Mouse (Mus musculus): ENCODE data around the gene Kif18a.
A peak's percentile ranks its signal among the peaks of the same experiment; 100 is the strongest.

Gene Kif18a

GRCm38 (mm10) chr2:109280600-109281340 is at the start of gene Kif18a, which contains the start of gene Mettl15:
Gene Kif18a, plus strand, starts transcription at chr2:109280738.
Gene Mettl15, minus strand, starts transcription at chr2:109280748.
- peak; percentile 88 to 96 for DNase-seq (ENCODE audit: low spot score in 2 of 2)

GRCm38 (mm10) chr2:109233876-109234275 is 46.7 kb upstream of the Kif18a start:
- DNase-seq (ENCODE audit: low spot score in 2 of 2) = no peak

DNA sequence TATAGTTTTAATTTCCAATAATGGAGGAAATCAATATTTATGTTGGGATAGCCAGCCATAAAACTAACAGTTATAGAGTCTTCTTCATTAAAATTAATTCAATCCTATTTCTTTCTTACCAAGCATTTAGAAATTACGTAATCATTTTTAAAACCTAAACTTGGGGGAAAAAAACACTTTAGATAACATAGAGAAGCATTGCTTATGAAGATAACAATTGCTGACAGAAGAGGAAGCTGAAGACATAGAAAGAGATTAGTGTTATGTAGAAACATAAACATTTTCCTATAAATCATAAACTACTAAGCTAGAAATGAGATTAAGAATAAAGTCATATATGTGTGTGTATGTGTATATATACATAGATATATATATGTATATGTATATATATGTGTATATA is 44.8 kb upstream of the Kif18a start:
- DNase-seq (ENCODE audit: low spot score in 2 of 2) = no peak

DNA sequence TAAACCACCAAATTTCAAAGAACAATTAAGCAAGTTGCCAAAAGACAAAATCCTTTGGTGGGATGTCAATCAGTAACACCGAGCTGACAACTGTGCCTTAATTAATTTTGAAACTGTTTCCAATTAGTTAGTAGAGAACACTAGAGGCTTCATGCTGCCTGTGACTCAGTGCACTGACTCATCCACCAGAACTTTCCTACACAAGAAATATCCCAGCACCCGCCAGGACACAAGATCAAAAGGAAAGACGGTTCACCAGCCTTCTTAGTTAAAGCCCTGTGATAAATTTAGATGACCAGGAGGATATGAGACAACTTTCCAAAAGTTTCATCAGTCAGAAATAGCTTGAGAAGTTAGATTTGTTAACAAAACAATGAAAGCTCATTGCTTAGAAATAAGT is 38.6 kb upstream of the Kif18a start:
- peak in 1 of 2 experiments; percentile 5 for DNase-seq (ENCODE audit: low spot score in 2 of 2)

- DNase-seq (ENCODE audit: low spot score in 2 of 2) = no peak
Observed at GRCm38 (mm10) chr2:109262779-109263178, 17.8 kb upstream of the Kif18a start.

DNA sequence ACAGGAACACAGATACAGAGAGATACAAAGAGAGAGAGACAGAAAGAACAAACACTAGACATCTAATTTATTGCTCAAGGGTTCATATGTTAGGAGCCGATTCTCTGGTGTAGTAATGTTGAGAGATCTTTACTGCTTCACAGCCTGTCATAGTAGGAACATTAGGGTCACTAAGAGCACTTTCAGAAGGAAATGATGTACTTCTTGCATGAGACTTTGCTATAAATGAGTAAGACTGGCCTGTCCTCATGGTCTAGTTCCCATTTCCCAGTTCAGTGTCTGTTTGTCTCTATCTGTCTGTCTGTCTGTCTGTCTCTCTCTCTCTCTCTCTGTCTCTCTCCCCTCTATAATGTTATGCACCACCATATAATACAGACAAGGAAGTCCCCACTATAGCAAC is 7.4 kb upstream of the Kif18a start:
- no peak for DNase-seq (ENCODE audit: low spot score in 2 of 2)

- no peak for DNase-seq (ENCODE audit: low spot score in 2 of 2)
Observed at GRCm38 (mm10) chr2:109277593-109277992, 2.9 kb upstream of the Kif18a start.

DNA sequence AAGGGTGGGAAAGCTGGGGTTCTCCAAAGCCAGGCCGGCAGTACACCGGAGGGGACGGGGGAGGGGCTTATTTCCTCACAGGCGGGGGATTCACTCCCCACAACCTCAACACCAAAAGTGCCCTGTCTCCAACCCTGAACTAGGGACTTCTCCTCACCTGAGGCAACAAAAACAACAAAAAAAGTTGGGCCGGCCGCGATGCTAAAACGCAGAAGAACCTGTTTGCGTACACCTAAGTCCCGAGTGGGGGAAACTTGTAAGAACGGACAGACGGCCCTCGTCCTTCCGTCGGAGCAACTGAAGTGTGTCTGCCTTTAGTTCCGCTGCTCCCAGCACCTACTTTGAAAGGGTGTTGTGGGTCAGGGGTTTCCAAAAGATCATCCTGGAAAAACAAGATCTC is 2.5 kb upstream of the Kif18a start:
- DNase-seq (ENCODE audit: low spot score in 2 of 2) = peak in 1 of 2 experiments; percentile 14

DNA sequence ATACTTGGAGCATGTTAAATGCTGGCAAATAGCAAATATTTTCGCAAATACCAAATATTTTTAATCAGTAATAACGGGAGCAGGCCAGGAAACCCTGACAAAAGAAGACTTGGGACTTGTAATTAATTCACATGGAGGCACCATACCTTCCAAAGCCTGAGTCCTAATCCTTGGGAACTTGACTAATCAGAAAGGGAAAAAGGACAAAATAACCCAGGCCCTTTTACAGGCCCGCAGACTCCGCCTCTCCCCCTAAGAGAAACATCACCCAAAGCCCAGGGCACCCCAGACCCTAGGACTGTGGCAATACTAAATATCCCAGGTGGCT is 302 bp upstream of the Kif18a start:
- DNase-seq (ENCODE audit: low spot score in 2 of 2) = no peak

DNA sequence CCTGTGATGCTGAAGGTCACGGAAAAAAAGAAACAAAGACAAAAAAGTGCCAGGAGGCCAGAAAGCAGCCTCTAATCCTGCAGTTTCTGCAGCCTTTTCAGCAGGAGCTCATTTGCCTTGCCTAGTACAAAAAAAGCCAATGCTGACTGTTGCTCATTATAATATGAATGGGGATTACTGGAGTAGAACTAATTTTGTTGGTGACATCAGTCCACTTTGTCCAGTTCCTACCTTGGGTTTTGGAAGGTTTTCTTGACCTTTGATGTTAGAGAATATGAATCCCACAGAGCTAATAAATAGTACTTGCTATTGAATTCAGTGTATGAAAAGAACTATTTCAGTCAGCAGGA is 778 bp downstream of the Kif18a start:
- DNase-seq (ENCODE audit: low spot score in 2 of 2) = no peak

DNA sequence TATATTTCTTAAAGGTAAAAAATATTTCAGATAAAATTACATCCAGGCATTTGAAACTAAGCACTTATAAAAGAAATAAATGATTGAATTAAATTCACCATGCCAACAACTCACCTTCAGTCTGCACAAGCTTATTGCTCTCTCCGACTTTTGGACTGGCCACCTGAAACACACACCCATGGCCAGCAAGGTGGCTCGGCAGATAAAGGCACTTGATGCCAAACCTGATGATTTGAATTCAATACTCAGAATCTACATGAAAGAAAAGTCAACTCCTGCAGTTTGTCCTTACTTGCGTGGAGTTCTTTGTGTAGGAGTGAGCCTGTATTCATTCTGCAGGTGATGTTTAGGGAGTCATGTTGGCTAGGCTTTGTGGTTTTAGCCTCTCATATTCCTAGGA is 3.6 kb downstream of the Kif18a start:
- DNase-seq (ENCODE audit: low spot score in 2 of 2) = no peak

- DNase-seq (ENCODE audit: low spot score in 2 of 2) = no peak
Observed at GRCm38 (mm10) chr2:109289327-109289726, 8.8 kb downstream of the Kif18a start.

DNA sequence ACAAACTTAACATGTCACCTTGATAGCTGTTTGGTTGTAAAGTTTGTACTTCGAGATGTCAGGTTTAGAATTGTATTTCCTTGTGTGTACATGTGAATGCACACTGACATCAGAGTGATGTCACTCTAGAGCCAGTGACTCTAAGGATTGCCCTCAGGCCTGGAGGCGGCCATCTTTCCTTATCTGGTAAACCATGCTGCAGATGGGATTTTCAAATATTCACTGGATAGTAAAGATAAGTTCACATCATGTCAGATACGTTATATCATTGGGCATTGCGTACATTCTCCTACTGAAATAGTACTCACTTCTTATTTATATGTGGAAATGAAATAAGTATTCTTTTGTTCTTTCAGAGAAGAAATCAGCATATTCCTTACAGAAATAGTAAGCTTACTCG is 15.7 kb downstream of the Kif18a start:
- no peak for DNase-seq (ENCODE audit: low spot score in 2 of 2)

DNA sequence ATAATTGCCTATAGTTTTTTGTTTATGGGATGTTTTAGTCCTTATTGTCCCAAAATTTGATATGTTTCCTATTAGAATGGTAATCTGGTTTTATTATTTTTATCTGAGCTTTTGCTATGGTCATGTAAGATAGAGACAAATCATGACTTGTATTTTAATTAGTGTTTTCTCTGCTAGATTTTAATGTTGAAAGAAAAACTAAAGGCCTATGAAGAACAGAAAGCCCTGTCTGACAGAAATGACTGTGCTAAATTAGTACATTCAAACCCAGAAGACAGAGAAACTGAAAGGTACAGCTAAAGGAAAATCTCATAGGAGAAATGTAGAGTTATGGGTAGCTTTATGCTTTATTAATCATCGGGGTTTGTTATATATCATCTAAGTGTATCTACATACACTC is 17.6 kb downstream of the Kif18a start:
- DNase-seq (ENCODE audit: low spot score in 2 of 2) = no peak

GRCm38 (mm10) chr2:109302234-109302633 is 21.7 kb downstream of the Kif18a start:
- no peak for DNase-seq (ENCODE audit: low spot score in 2 of 2)

DNA sequence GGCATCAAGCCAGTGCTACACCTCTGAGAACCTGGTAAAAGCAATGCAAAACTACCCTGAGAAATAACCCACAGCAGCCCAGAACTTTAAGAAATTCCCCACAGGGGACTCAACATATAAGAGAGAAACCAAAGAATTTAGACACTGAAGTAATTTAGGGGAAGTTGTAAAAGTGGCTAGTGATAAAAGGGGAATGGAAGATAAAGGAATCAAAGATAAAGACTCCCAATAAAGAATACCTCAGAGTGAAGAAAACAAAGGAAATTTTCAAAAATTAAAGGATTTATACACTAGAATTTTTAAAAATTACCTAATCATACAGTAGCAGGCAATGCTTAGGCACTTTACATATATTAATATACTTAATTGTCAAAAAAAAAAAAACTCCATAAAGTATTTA is 23.1 kb downstream of the Kif18a start:
- DNase-seq (ENCODE audit: low spot score in 2 of 2) = no peak

GRCm38 (mm10) chr2:109311369-109311768 is 30.8 kb downstream of the Kif18a start:
- DNase-seq (ENCODE audit: low spot score in 2 of 2) = no peak

- no peak for DNase-seq (ENCODE audit: low spot score in 2 of 2)
Observed at GRCm38 (mm10) chr2:109331807-109332206, 51.3 kb downstream of the Kif18a start.

DNA sequence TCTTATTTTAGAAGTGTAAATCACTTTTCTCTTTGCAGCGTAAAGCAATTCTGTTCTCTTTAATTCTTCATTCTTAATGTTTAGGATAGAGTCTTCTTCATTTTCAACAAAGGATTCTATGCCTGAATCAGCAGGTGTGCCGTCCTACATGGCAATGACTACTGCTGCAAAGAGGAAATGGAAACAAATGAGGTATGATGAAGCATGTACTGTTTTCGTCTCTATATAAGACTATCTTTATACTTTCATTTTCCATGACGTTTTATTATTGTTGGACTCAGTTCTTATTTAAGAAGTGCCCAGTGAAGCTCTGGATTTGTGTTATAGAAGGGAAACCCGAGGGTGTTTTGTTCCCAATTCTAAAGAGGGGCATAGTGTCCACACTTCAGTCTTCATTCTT is 53.7 kb downstream of the Kif18a start:
- DNase-seq (ENCODE audit: low spot score in 2 of 2) = no peak

- DNase-seq (ENCODE audit: low spot score in 2 of 2) = no peak
Observed at GRCm38 (mm10) chr2:109335765-109336164, 55.2 kb downstream of the Kif18a start.

GRCm38 (mm10) chr2:109345386-109345785 is 64.8 kb downstream of the Kif18a start:
- no peak for DNase-seq (ENCODE audit: low spot score in 2 of 2)

- no peak for DNase-seq (ENCODE audit: low spot score in 2 of 2)
Observed at GRCm38 (mm10) chr2:109348742-109349141, 68.2 kb downstream of the Kif18a start.

GRCm38 (mm10) chr2:109358456-109359141 is 78.1 kb downstream of the Kif18a start:
- DNase-seq (ENCODE audit: low spot score in 2 of 2) = no peak

GRCm38 (mm10) chr2:109365962-109366361 is 85.4 kb downstream of the Kif18a start:
- no peak for DNase-seq (ENCODE audit: low spot score in 2 of 2)

Data from left cerebral cortex, adult 9 months (tissue).